In genomic region chr4:52986266-52986665, GRCm38 (mm10) we compare ENCODE assay signal across 41 mouse cellular contexts. TPM values are rescaled to one million over a fixed set of nuclear protein-coding genes. Genes with fewer than 3 reads are reported as not detected.
"Had no signal": no experiment of that assay in that cellular context is flagged by ENCODE, and none has a peak within 500 bp of the region (broad histone marks: within the 10 kb centered on the region; RNA-seq: fewer than 3 reads in every experiment).

No protein-coding gene starts in this region.

- H3K9ac ChIP-seq: heart, embryonic 12.5 days; hindbrain, embryonic 12.5 days; hindbrain, embryonic 14.5 days; intestine, embryonic 15.5 days; limb, embryonic 12.5 days; liver, embryonic 13.5 days; liver, embryonic 15.5 days had no signal

- H3K27me3 ChIP-seq: heart, embryonic 12.5 days; hindbrain, embryonic 12.5 days; intestine, embryonic 15.5 days; liver, embryonic 13.5 days; liver, embryonic 15.5 days had no signal

- H3K27ac ChIP-seq: gastrocnemius, adult 2 months; heart, embryonic 10.5 days; hindbrain, embryonic 10.5 days; hindbrain, embryonic 12.5 days; hindbrain, embryonic 14.5 days; intestine, embryonic 15.5 days; layer of hippocampus, adult 2 months; left cerebral cortex, adult 2 months; limb, embryonic 10.5 days; limb, embryonic 12.5 days; liver, embryonic 13.5 days; liver, embryonic 15.5 days had no signal

- H3K4me1 ChIP-seq: intestine, embryonic 15.5 days; liver, embryonic 13.5 days; liver, embryonic 15.5 days had no signal

- H3K4me2 ChIP-seq: heart, embryonic 12.5 days; hindbrain, embryonic 12.5 days; hindbrain, embryonic 14.5 days; intestine, embryonic 15.5 days; limb, embryonic 12.5 days; liver, embryonic 11.5 days; liver, embryonic 13.5 days; liver, embryonic 15.5 days had no signal

- H3K36me3 ChIP-seq: heart, embryonic 10.5 days; heart, embryonic 12.5 days; hindbrain, embryonic 10.5 days; hindbrain, embryonic 12.5 days; intestine, embryonic 15.5 days; limb, embryonic 10.5 days; limb, embryonic 12.5 days; liver, embryonic 13.5 days; liver, embryonic 15.5 days had no signal

- ATAC-seq: hindbrain, embryonic 16.5 days; inflammation-experienced regulatory T-cells, adult 6 months; intestine, embryonic 15.5 days; intestine, postnatal 0 days had no signal

- H3K4me3 ChIP-seq: gastrocnemius, adult 2 months; heart, embryonic 10.5 days; heart, embryonic 12.5 days; hindbrain, embryonic 10.5 days; hindbrain, embryonic 12.5 days; intestine, embryonic 15.5 days; layer of hippocampus, adult 2 months; left cerebral cortex, adult 2 months; limb, embryonic 10.5 days; limb, embryonic 12.5 days; liver, embryonic 13.5 days; liver, embryonic 15.5 days had no signal

- H3K9me3 ChIP-seq: heart, embryonic 10.5 days; hindbrain, embryonic 10.5 days; hindbrain, embryonic 12.5 days; intestine, embryonic 15.5 days; limb, embryonic 10.5 days; limb, embryonic 12.5 days; liver, embryonic 13.5 days; liver, embryonic 15.5 days had no signal

- DNase-seq: gastrocnemius, adult 2 months; gastrocnemius, postnatal 10 days; gastrocnemius, postnatal 25 days; heart, adult 18-20 months; heart, postnatal 10 days; heart, postnatal 4 days; kidney, adult 18-20 months; kidney, adult 8-10 months; kidney, postnatal 10 days; kidney, postnatal 25 days; kidney, postnatal 4 days; liver; liver, embryonic 13.5 days had no signal

RNA-seq across cellular contexts. Expression of gene Nipsnap3a, which starts 2.8 kb away (rescaled TPM):
- total RNA-seq: gastrocnemius, adult 2 months; gastrocnemius, postnatal 10 days; gastrocnemius, postnatal 25 days; gastrocnemius, postnatal 4 days; granulocyte monocyte progenitor cell, adult 5-6 weeks; heart, adult 18-20 months; heart, adult 8-10 months; heart, postnatal 10 days; heart, postnatal 25 days; heart, postnatal 4 days; layer of hippocampus, adult 2 months; layer of hippocampus, postnatal 10 days; layer of hippocampus, postnatal 25 days; left cerebral cortex, adult 2 months; left cerebral cortex, postnatal 10 days; left cerebral cortex, postnatal 25 days had no signal
- polyA plus RNA-seq: heart, embryonic 10.5 days; heart, embryonic 12.5 days; heart, embryonic 14.5 days; heart, embryonic 16.5 days; hindbrain, embryonic 10.5 days; hindbrain, embryonic 12.5 days; hindbrain, embryonic 14.5 days; hindbrain, embryonic 16.5 days; inflammation-experienced regulatory T-cells, adult 6 months; intestine, embryonic 15.5 days; intestine, postnatal 0 days; kidney, embryonic 14.5 days; kidney, embryonic 16.5 days; limb, embryonic 10.5 days; limb, embryonic 12.5 days; limb, embryonic 14.5 days; liver, embryonic 11.5 days; liver, embryonic 13.5 days; liver, embryonic 15.5 days had no signal

RNA-seq across cellular contexts. Expression of gene Olfr270, which starts 21.9 kb away (rescaled TPM):
- total RNA-seq: gastrocnemius, adult 2 months; gastrocnemius, postnatal 10 days; gastrocnemius, postnatal 25 days; gastrocnemius, postnatal 4 days; granulocyte monocyte progenitor cell, adult 5-6 weeks; heart, adult 18-20 months; heart, adult 8-10 months; heart, postnatal 10 days; heart, postnatal 25 days; heart, postnatal 4 days; layer of hippocampus, adult 2 months; layer of hippocampus, postnatal 10 days; layer of hippocampus, postnatal 25 days; left cerebral cortex, adult 2 months; left cerebral cortex, postnatal 10 days; left cerebral cortex, postnatal 25 days had no signal
- polyA plus RNA-seq: heart, embryonic 10.5 days; heart, embryonic 12.5 days; heart, embryonic 14.5 days; heart, embryonic 16.5 days; hindbrain, embryonic 10.5 days; hindbrain, embryonic 12.5 days; hindbrain, embryonic 14.5 days; hindbrain, embryonic 16.5 days; inflammation-experienced regulatory T-cells, adult 6 months; intestine, embryonic 15.5 days; intestine, postnatal 0 days; kidney, embryonic 14.5 days; kidney, embryonic 16.5 days; limb, embryonic 10.5 days; limb, embryonic 12.5 days; limb, embryonic 14.5 days; liver, embryonic 11.5 days; liver, embryonic 13.5 days; liver, embryonic 15.5 days had no signal
